Mouse (Mus musculus) hindbrain, embryonic 11.5 days (tissue): ENCODE measurements around the gene Cdc34. TPM values are rescaled to one million over a fixed set of nuclear protein-coding genes. Genes with fewer than 3 reads are reported as not detected.

ENCODE experiments used
- ATAC-seq: fragments of 200-750 bp; cut with Nextera tagmentation; 2 replicates; pipeline ENCODE4 v1.8.0; 2017; ENCODE audit warnings: mild to moderate bottlenecking, moderate TSS enrichment, moderate library complexity; ENCODE audit not compliant: low FRiP score
- DNase-seq: peaks from one replicate; pipeline ENCODE4 v3.0.0-alpha.2; 2015; ENCODE audit warnings: low spot score
- H3K27ac ChIP-seq: fragments of 300-500 bp; sonication (generic); 2 replicates; pipeline ENCODE4 v1.5.1; 2014; ENCODE audit warnings: mild to moderate bottlenecking, low read depth, low read length
- H3K27me3 ChIP-seq: fragments of 300-500 bp; sonication (generic); 2 replicates; pipeline ENCODE4 v1.6.1; 2014; ENCODE audit warnings: mild to moderate bottlenecking, low read length, moderate library complexity, mixed read lengths; ENCODE audit not compliant: control insufficient read depth, insufficient read depth
- H3K36me3 ChIP-seq: fragments of 300-500 bp; sonication (generic); 2 replicates; pipeline ENCODE4 v1.6.1; 2014; ENCODE audit warnings: mild to moderate bottlenecking, low read length, moderate library complexity, mixed read lengths; ENCODE audit not compliant: control insufficient read depth, insufficient read depth
- H3K4me1 ChIP-seq: fragments of 300-500 bp; sonication (generic); replicated peaks from 2 replicates; pipeline ENCODE4 v1.6.1; 2014; ENCODE audit warnings: low read length, mixed read lengths; ENCODE audit not compliant: control insufficient read depth, insufficient read depth
- H3K4me2 ChIP-seq: fragments of 300-500 bp; sonication (generic); replicated peaks from 2 replicates; pipeline ENCODE4 v1.6.1; 2014; ENCODE audit warnings: mild to moderate bottlenecking, low read depth, low read length
- H3K4me3 ChIP-seq: fragments of 300-500 bp; sonication (generic); 2 replicates; pipeline ENCODE4 v1.5.1; 2014; ENCODE audit warnings: low read depth, low read length
- H3K9ac ChIP-seq: fragments of 300-500 bp; sonication (generic); 2 replicates; pipeline ENCODE4 v1.6.1; 2014; ENCODE audit warnings: low read depth, low read length
- H3K9me3 ChIP-seq: fragments of 300-500 bp; sonication (generic); 2 replicates; pipeline ENCODE4 v1.6.1; 2016; ENCODE audit warnings: low read length; ENCODE audit not compliant: control insufficient read depth
- WGBS: fragments of 180-500 bp; shearing (Covaris S2); extraction: QIAGEN DNeasy Blood & Tissue Kit; methylation state at CpG from one replicate; pipeline ENCODE4 v1.1.7; 2014; 5-methylcytosine and 5-hydroxymethylcytosine counted together
- polyA plus RNA-seq: library from polyadenylated mRNA; unstranded; fragments of >200 nt; fragmentation: Nextera tagmentation; extraction: Ambion mirVana; gene quantifications from 2 replicates; pipeline ENCODE4 v1.2.1, GENCODE M21; 2014

Cdc34 gene
- polyA plus RNA-seq, 1 experiment from 2014 or later: 153 TPM

DNA sequence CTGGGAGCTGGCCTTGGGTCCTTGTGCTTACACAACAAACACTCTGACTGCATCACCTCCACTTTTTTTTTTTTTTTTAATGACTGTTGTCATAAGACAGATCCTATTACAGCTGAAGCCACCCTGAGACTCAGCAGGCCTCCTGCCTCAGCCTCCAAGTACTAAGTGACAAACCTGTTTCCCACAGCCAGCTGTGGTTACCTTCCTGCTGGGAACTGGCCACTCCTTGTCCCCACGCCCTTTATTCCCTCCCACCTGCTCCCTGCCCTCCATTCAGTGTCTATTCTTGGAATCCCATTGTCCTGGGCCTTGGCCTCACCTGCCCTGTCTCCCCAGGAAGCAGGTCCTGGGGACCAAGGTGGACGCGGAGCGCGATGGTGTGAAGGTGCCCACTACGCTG is 5.5 kb downstream of the Cdc34 start:
- H3K4me2 ChIP-seq: no peak overlapping the region
- H3K9me3 ChIP-seq: no peaks in the 10 kb centered on the region
- no peak overlapping the region for H3K9ac ChIP-seq
- no peaks in the 10 kb centered on the region for H3K27me3 ChIP-seq
- 97% methylated on average over 6 of the region's 6 CpGs for WGBS
- DNase-seq (no peak), ATAC-seq (no peak)
- no peak overlapping the region for H3K4me3 ChIP-seq
- no peak overlapping the region for H3K27ac ChIP-seq
- H3K4me1 ChIP-seq: peaks cover 6% of the 10 kb centered on the region; the same call in 1 of the 2 replicates
- H3K36me3 ChIP-seq: peaks cover 19% of the 10 kb centered on the region

- ATAC-seq (no peak), DNase-seq (no peak)
- Histone ChIP-seq H3K9ac (no peak within 1 kb of the TSS), H3K27ac (no peak within 1 kb of the TSS), H3K36me3 (peaks cover 19% of the 10 kb centered on the region), H3K9me3 (no peaks in the 10 kb centered on the region), H3K4me1 (no peaks in the 10 kb centered on the region; the same call in 1 of the 2 replicates), H3K27me3 (no peaks in the 10 kb centered on the region), H3K4me2 (no peak within 1 kb of the TSS), H3K4me3 (no peak within 1 kb of the TSS)
- WGBS: 83% methylated on average over 4 of the region's 4 CpGs
These were observed 6.7 kb downstream of the Cdc34 start, which contains the start of gene Gzmm for GRCm38 (mm10) chr10:79688720-79689119. Gzmm (plus strand) TSS chr10:79689020.

GRCm38 (mm10) chr10:79689178-79689577 is 7.2 kb downstream of the Cdc34 start:
- Histone ChIP-seq H3K4me3 (no peak overlapping the region), H3K4me1 (no peaks in the 10 kb centered on the region), H3K27ac (no peak overlapping the region), H3K4me2 (no peak overlapping the region), H3K9ac (no peak overlapping the region), H3K36me3 (peaks cover 17% of the 10 kb centered on the region), H3K9me3 (no peaks in the 10 kb centered on the region), H3K27me3 (no peaks in the 10 kb centered on the region)
- DNase-seq (no peak), ATAC-seq (no peak)
- 94% methylated on average over 3 of the region's 3 CpGs for WGBS

- Histone ChIP-seq H3K36me3 (peaks cover 11% of the 10 kb centered on the region), H3K27ac (no peak overlapping the region), H3K4me1 (no peaks in the 10 kb centered on the region), H3K9ac (no peak overlapping the region), H3K4me2 (no peak overlapping the region), H3K9me3 (no peaks in the 10 kb centered on the region), H3K27me3 (no peaks in the 10 kb centered on the region), H3K4me3 (no peak overlapping the region)
- no peak for ATAC-seq
- DNase-seq: no peak
- 98% methylated on average over 2 of the region's 2 CpGs for WGBS
These were observed 10.1 kb downstream of the Cdc34 start for GRCm38 (mm10) chr10:79691986-79692548.

GRCm38 (mm10) chr10:79693580-79694378 is 11.8 kb downstream of the Cdc34 start:
- Histone ChIP-seq H3K4me2 (no peak overlapping the region), H3K9me3 (no peaks in the 10 kb centered on the region), H3K27ac (no peak overlapping the region), H3K36me3 (0 out of 2 replicates have a peak, but pooled peaks cover 3% of the 10 kb centered on the region), H3K9ac (no peak overlapping the region), H3K4me1 (no peaks in the 10 kb centered on the region), H3K27me3 (no peaks in the 10 kb centered on the region), H3K4me3 (no peak overlapping the region)
- DNase-seq: no peak
- WGBS: 83% methylated on average over 12 of the region's 12 CpGs
- no peak for ATAC-seq

DNA sequence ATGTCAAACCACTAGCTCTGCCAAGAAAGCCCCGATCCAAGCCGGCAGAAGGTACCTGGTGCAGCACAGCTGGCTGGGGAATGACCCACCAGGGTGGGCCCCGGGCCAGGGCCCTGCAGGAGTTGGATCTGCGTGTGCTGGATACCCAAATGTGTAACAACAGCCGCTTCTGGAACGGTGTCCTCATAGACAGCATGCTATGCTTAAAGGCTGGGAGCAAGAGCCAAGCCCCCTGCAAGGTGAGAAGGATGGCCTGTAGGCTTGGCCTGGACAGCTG is 12.3 kb downstream of the Cdc34 start:
- no peak overlapping the region for H3K4me3 ChIP-seq
- H3K9ac ChIP-seq: no peak overlapping the region
- no peaks in the 10 kb centered on the region for H3K4me1 ChIP-seq
- no peaks in the 10 kb centered on the region for H3K27me3 ChIP-seq
- no peak overlapping the region for H3K27ac ChIP-seq
- DNase-seq (no peak), ATAC-seq (no peak)
- WGBS: 85% methylated on average over 6 of the region's 6 CpGs
- no peaks in the 10 kb centered on the region for H3K36me3 ChIP-seq
- no peaks in the 10 kb centered on the region for H3K9me3 ChIP-seq
- H3K4me2 ChIP-seq: no peak overlapping the region

DNA sequence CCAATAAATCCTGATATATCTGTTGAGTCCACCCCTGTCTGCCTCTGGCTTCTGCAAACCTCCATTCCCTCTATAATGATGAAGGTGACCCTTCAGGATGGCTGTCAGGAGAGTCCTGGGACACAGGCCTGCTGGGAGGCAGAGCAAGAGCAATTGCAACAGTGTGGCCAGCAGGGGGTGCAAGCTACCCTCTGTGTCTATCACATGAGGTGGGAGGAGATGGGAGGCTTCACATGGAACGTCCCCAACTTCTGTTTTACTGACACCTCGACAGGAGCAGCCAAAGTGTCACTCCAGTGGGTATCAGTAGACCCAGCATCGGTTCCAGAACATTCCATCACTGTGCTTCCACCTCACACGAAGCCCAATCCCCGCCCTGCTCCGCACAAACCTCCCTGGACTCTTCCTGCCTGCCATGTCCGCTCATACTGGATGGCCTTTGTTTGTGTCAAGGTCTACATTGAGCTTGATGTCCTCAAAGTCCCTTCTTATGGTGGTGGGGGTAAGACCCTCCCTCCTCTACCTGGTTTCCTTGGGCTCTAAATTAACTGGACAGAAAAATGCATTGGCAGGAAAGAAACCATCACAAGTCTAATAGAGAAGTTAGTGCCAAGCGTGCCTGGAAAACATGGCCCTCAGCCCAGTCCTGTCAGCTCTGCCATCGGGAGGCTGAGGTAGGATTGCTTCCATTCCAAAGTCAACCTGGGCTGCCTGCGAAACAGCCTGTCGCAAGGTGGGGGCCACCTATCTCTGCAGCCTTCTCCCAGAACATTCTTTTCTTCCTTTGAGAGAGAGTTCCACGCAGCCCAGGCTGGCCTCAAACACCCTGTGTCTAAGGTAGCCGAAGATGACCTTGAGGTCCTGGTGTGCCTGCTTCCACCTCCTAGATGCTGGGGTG is 13.5 kb downstream of the Cdc34 start:
- 65% methylated on average over 13 of the region's 13 CpGs for WGBS
- no peak overlapping the region for H3K4me2 ChIP-seq
- DNase-seq (peak; percentile 76), ATAC-seq (peak; percentile 36)
- no peaks in the 10 kb centered on the region for H3K4me1 ChIP-seq
- no peak overlapping the region for H3K4me3 ChIP-seq
- H3K36me3 ChIP-seq: no peaks in the 10 kb centered on the region
- H3K27me3 ChIP-seq: no peaks in the 10 kb centered on the region
- no peaks in the 10 kb centered on the region for H3K9me3 ChIP-seq
- no peak overlapping the region for H3K9ac ChIP-seq
- no peak overlapping the region for H3K27ac ChIP-seq

GRCm38 (mm10) chr10:79696129-79696651 is 14.2 kb downstream of the Cdc34 start:
- no peaks in the 10 kb centered on the region for H3K4me1 ChIP-seq
- no peak overlapping the region for H3K4me3 ChIP-seq
- DNase-seq (no peak), ATAC-seq (no peak)
- H3K36me3 ChIP-seq: no peaks in the 10 kb centered on the region
- 64% methylated on average over 9 of the region's 9 CpGs for WGBS
- no peaks in the 10 kb centered on the region for H3K27me3 ChIP-seq
- no peak overlapping the region for H3K9ac ChIP-seq
- H3K9me3 ChIP-seq: no peaks in the 10 kb centered on the region
- no peak overlapping the region for H3K4me2 ChIP-seq
- H3K27ac ChIP-seq: no peak overlapping the region
